Comparison of ENCODE assay signal across 26 mouse cellular contexts in genomic region chr15:12355907-12356306, GRCm38 (mm10). TPM values are rescaled to one million over a fixed set of nuclear protein-coding genes. Genes with fewer than 3 reads are reported as not detected.
DNase-seq lines count a peak whose midpoint lies in the region; ATAC-seq lines count a peak whose summit lies in the region.
"Had no signal": no experiment of that assay in that cellular context is flagged by ENCODE, and none has a peak within 500 bp of the region (broad histone marks: within the 10 kb centered on the region; RNA-seq: fewer than 3 reads in every experiment).

No protein-coding gene starts in this region.

- no peak overlapping the region for H3K27ac ChIP-seq in lung, embryonic 16.5 days (ENCODE audit: low read length)
- H3K27ac ChIP-seq in intestine, embryonic 15.5 days = 0 out of 2 replicates have a peak overlapping the region, but pooled peaks have one; percentile 9
- 0 out of 2 replicates have a peak overlapping the region, but pooled peaks have one; percentile 4 for H3K27ac ChIP-seq in stomach, embryonic 14.5 days (ENCODE audit: low read length)
- no peak overlapping the region for H3K27ac ChIP-seq in kidney, embryonic 14.5 days (ENCODE audit: low read depth, low read length)
- H3K27ac ChIP-seq: embryonic facial prominence, embryonic 12.5 days; limb, embryonic 10.5 days; midbrain, embryonic 15.5 days had no signal

- 53% methylated on average over 7 of the region's 7 CpGs for WGBS in lung, embryonic 16.5 days
- WGBS in intestine, embryonic 15.5 days = 63% methylated on average over 7 of the region's 7 CpGs
- 72% methylated on average over 7 of the region's 7 CpGs for WGBS in stomach, embryonic 14.5 days
- WGBS in kidney, embryonic 14.5 days = 79% methylated on average over 7 of the region's 7 CpGs

- peaks cover 24% of the 10 kb centered on the region; the same call in 1 of the 2 replicates for H3K36me3 ChIP-seq in lung, embryonic 16.5 days (ENCODE audit: control insufficient read depth, insufficient read depth, low read length)
- peaks cover 10% of the 10 kb centered on the region for H3K36me3 ChIP-seq in intestine, embryonic 15.5 days
- H3K36me3 ChIP-seq in stomach, embryonic 14.5 days (ENCODE audit: control insufficient read depth, insufficient read depth, low read length) = peaks cover 20% of the 10 kb centered on the region
- peaks cover 47% of the 10 kb centered on the region for H3K36me3 ChIP-seq in kidney, embryonic 14.5 days (ENCODE audit: control insufficient read depth, insufficient read depth, low read length)
- H3K36me3 ChIP-seq: midbrain, embryonic 15.5 days had no signal

- H3K9ac ChIP-seq in lung, embryonic 16.5 days (ENCODE audit: low read length) = no peak overlapping the region
- no peak overlapping the region for H3K9ac ChIP-seq in intestine, embryonic 15.5 days
- no peak overlapping the region for H3K9ac ChIP-seq in stomach, embryonic 14.5 days (replicated peaks; ENCODE audit: low read depth, low read length)
- H3K9ac ChIP-seq in kidney, embryonic 14.5 days (ENCODE audit: low read depth, low read length) = no peak overlapping the region
- H3K9ac ChIP-seq: embryonic facial prominence, embryonic 12.5 days; liver, postnatal 0 days; midbrain, embryonic 15.5 days had no signal

- no peak for DNase-seq in lung, postnatal 14 days
- no peak for DNase-seq in ovary, postnatal 36 days (ENCODE audit: low spot score)
- DNase-seq: adrenal gland, adult 8-10 months; cerebellum, adult 2 months; cerebellum, postnatal 25 days; gastrocnemius, postnatal 36 days; heart, postnatal 4 days; kidney, adult 18-20 months; kidney, postnatal 10 days; liver; liver, postnatal 0 days; right cerebral cortex, adult 18-20 months; right cerebral cortex, postnatal 4 days; thymus, adult 2 months; thymus, postnatal 4 days had no signal

- H3K4me1 ChIP-seq in lung, embryonic 16.5 days (replicated peaks; ENCODE audit: control insufficient read depth, insufficient read depth, low read length) = no peaks in the 10 kb centered on the region
- no peaks in the 10 kb centered on the region for H3K4me1 ChIP-seq in intestine, embryonic 15.5 days (replicated peaks)
- H3K4me1 ChIP-seq in stomach, embryonic 14.5 days (ENCODE audit: control insufficient read depth, insufficient read depth, low read length) = no peaks in the 10 kb centered on the region
- H3K4me1 ChIP-seq in kidney, embryonic 14.5 days (ENCODE audit: control insufficient read depth, insufficient read depth, low read length) = no peaks in the 10 kb centered on the region
- H3K4me1 ChIP-seq: embryonic facial prominence, embryonic 12.5 days; limb, embryonic 10.5 days; midbrain, embryonic 15.5 days had no signal

- H3K27me3 ChIP-seq in lung, embryonic 16.5 days (ENCODE audit: control insufficient read depth, insufficient read depth, low read depth, low read length) = no peaks in the 10 kb centered on the region
- no peaks in the 10 kb centered on the region for H3K27me3 ChIP-seq in intestine, embryonic 15.5 days (replicated peaks)
- H3K27me3 ChIP-seq in stomach, embryonic 14.5 days (ENCODE audit: control insufficient read depth, insufficient read depth, low read length) = no peaks in the 10 kb centered on the region
- H3K27me3 ChIP-seq in kidney, embryonic 14.5 days (ENCODE audit: control insufficient read depth, insufficient read depth, low read length) = no peaks in the 10 kb centered on the region
- H3K27me3 ChIP-seq: embryonic facial prominence, embryonic 12.5 days; midbrain, embryonic 15.5 days had no signal

- H3K4me2 ChIP-seq in lung, embryonic 16.5 days (ENCODE audit: low read depth, low read length) = no peak overlapping the region
- no peak overlapping the region for H3K4me2 ChIP-seq in intestine, embryonic 15.5 days (replicated peaks)
- H3K4me2 ChIP-seq in stomach, embryonic 14.5 days (replicated peaks; ENCODE audit: low read depth, low read length) = no peak overlapping the region
- H3K4me2 ChIP-seq in kidney, embryonic 14.5 days (replicated peaks; ENCODE audit: low read depth, low read length) = no peak overlapping the region
- H3K4me2 ChIP-seq: embryonic facial prominence, embryonic 12.5 days; midbrain, embryonic 15.5 days had no signal

- H3K4me3 ChIP-seq in lung, embryonic 16.5 days (ENCODE audit: low read length) = no peak overlapping the region
- no peak overlapping the region for H3K4me3 ChIP-seq in intestine, embryonic 15.5 days (replicated peaks)
- no peak overlapping the region for H3K4me3 ChIP-seq in stomach, embryonic 14.5 days (ENCODE audit: low read depth, low read length)
- no peak overlapping the region for H3K4me3 ChIP-seq in kidney, embryonic 14.5 days (ENCODE audit: low read length)
- H3K4me3 ChIP-seq: embryonic facial prominence, embryonic 12.5 days; limb, embryonic 10.5 days; midbrain, embryonic 15.5 days had no signal

- H3K9me3 ChIP-seq in lung, embryonic 16.5 days (ENCODE audit: control insufficient read depth, low read length) = no peaks in the 10 kb centered on the region
- H3K9me3 ChIP-seq in intestine, embryonic 15.5 days = no peaks in the 10 kb centered on the region
- H3K9me3 ChIP-seq in stomach, embryonic 14.5 days (ENCODE audit: control insufficient read depth, low read depth, low read length) = no peaks in the 10 kb centered on the region
- H3K9me3 ChIP-seq in kidney, embryonic 14.5 days (ENCODE audit: control insufficient read depth, low read length) = no peaks in the 10 kb centered on the region
- H3K9me3 ChIP-seq: embryonic facial prominence, embryonic 12.5 days; limb, embryonic 10.5 days; midbrain, embryonic 15.5 days had no signal

- 0 out of 2 replicates have a peak, but pooled peaks have one; percentile 21 for ATAC-seq in lung, embryonic 16.5 days (ENCODE audit: low read depth)
- ATAC-seq in granulocyte monocyte progenitor cell, adult 5-6 weeks (replicated peaks; ENCODE audit: poor library complexity, severe bottlenecking) = peak; percentile 56
- ATAC-seq in intestine, embryonic 15.5 days = no peak
- ATAC-seq in stomach, embryonic 14.5 days (ENCODE audit: insufficient number of reproducible peaks, insufficient read depth, low FRiP score, low read depth) = no peak
- ATAC-seq in kidney, embryonic 14.5 days (ENCODE audit: low FRiP score, low TSS enrichment) = no peak
- ATAC-seq: activated CD4-positive, CD25-positive, alpha-beta regulatory T cell, adult 4 months; hindbrain, embryonic 16.5 days; liver, postnatal 0 days; midbrain, embryonic 15.5 days had no signal

RNA-seq across cellular contexts. Expression of gene 1810049J17Rik, which starts 34.2 kb away (rescaled TPM):
- 0.67 TPM in 1 of 2 replicates, not detected in the other for polyA plus RNA-seq in lung, embryonic 16.5 days (2015; fragmentation: Nextera tagmentation; extraction: Ambion mirVana)
- not detected in 2 replicates for total RNA-seq in granulocyte monocyte progenitor cell, adult 5-6 weeks (2014; fragmentation: Nextera tagmentation)
- not detected in 2 replicates for total RNA-seq in granulocyte monocyte progenitor cell, adult 5-6 weeks (2017)
- 0.69 and 1.8 TPM in 2 replicates for polyA plus RNA-seq in intestine, embryonic 15.5 days (2015; fragmentation: Nextera tagmentation; extraction: Ambion mirVana)
- polyA plus RNA-seq in stomach, embryonic 14.5 days (2014; fragmentation: Nextera tagmentation; extraction: Ambion mirVana) = 1.2 and 2.1 TPM in 2 replicates
- 0.81 and 1.9 TPM in 2 replicates for polyA plus RNA-seq in kidney, embryonic 14.5 days (2014; fragmentation: Nextera tagmentation; extraction: Ambion mirVana)
- total RNA-seq: gastrocnemius, postnatal 36 days had no signal
- polyA plus RNA-seq: activated CD4-positive, CD25-positive, alpha-beta regulatory T cell, adult 4 months; cerebellum, adult 2 months; forebrain, embryonic 11.5 days; thymus, adult 2 months had no signal

RNA-seq across cellular contexts. Expression of gene Golph3, which starts 34.7 kb away (rescaled TPM):
- 71.3 and 72.0 TPM in 2 replicates for polyA plus RNA-seq in lung, embryonic 16.5 days (2015; fragmentation: Nextera tagmentation; extraction: Ambion mirVana)
- total RNA-seq in granulocyte monocyte progenitor cell, adult 5-6 weeks (2014; fragmentation: Nextera tagmentation) = 64.1 and 73.3 TPM in 2 replicates
- total RNA-seq in granulocyte monocyte progenitor cell, adult 5-6 weeks (2017) = 92.7 and 98.3 TPM in 2 replicates
- polyA plus RNA-seq in intestine, embryonic 15.5 days (2015; fragmentation: Nextera tagmentation; extraction: Ambion mirVana) = 79.5 and 85.1 TPM in 2 replicates
- polyA plus RNA-seq in stomach, embryonic 14.5 days (2014; fragmentation: Nextera tagmentation; extraction: Ambion mirVana) = 101 and 118 TPM in 2 replicates
- polyA plus RNA-seq in kidney, embryonic 14.5 days (2014; fragmentation: Nextera tagmentation; extraction: Ambion mirVana) = 78.7 and 116 TPM in 2 replicates

Comparison
In these comparisons a context has a peak if more than half of its experiments do, and no peak if none do; other contexts are left out.
1. ATAC-seq: peak in lung, embryonic 16.5 days (single experiment) and granulocyte monocyte progenitor cell, adult 5-6 weeks (single experiment); none in intestine, embryonic 15.5 days (single experiment), stomach, embryonic 14.5 days (single experiment) and kidney, embryonic 14.5 days (single experiment).
2. H3K27ac ChIP-seq: peak in intestine, embryonic 15.5 days (single experiment) and stomach, embryonic 14.5 days (single experiment); none in lung, embryonic 16.5 days (single experiment) and kidney, embryonic 14.5 days (single experiment).